Mouse (Mus musculus) left cerebral cortex, postnatal 10 days (tissue): ENCODE data around the gene Zfp213. TPM values are rescaled to one million over a fixed set of nuclear protein-coding genes. Genes with fewer than 3 reads are reported as not detected.
"Not testable (repeated sequence)": the region's sequence is repeated elsewhere in the genome, so short reads cannot be mapped to it uniquely, and the experiment has no call there.

ENCODE experiments used
- DNase-seq, 2 experiments: peaks; one replicate each; pipeline ENCODE4 v3.0.0; 2021 to 2022; ENCODE audit warnings: low spot score in 2 of 2, mixed read lengths in 1 of 2; ENCODE audit errors: extremely low spot score in 1 of 2
- intact Hi-C: fragments of 180-260 bp; cut with DNase I; formaldehyde crosslinking; loops from one replicate; pipeline ENCODE4 v1.15.1; 2025
- total RNA-seq, 2 experiments: library from RNA; stranded (reverse); gene quantifications; 2 replicates each; pipeline ENCODE4 v1.2.3; 2021

Gene Zfp213
- total RNA-seq, 2 experiments from 2014 or later: 6.6 to 6.7 TPM

DNA sequence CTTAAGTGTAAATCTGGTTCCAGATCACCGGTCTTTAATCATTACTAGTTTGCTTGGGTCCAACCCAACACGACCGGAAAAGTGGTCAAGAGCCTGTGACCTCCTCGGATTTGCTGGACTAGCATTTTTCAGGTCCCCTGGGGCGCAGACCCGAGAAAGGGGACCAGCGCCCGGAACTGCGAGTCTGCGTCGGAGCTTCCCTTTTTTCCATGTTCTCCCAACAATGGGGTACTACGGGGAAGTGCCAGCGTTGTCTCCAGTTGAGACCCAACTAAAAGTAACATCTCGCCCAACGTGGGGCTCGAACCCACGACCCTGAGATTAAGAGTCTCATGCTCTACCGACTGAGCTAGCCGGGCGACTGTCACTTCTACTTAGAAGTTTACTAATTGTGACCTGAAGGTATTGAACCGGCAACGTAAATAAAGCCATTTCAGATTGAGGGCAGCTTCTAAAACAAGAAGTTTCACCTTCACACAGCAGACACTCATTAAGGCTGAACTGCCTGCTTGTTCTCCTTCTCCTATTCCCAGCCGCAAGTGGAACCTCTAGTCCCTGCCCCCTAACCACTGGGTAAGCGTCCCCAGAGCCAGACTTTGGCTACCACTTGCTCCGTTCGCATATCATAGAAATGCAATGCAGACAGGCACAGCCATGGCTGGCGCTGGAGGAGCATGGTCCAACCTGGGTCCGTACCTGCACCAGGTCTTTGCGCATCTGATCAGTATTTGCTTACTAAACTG is 28.8 kb downstream of the Zfp213 start:
- intact Hi-C loops, DNase-seq: not testable (repeated sequence)

DNA sequence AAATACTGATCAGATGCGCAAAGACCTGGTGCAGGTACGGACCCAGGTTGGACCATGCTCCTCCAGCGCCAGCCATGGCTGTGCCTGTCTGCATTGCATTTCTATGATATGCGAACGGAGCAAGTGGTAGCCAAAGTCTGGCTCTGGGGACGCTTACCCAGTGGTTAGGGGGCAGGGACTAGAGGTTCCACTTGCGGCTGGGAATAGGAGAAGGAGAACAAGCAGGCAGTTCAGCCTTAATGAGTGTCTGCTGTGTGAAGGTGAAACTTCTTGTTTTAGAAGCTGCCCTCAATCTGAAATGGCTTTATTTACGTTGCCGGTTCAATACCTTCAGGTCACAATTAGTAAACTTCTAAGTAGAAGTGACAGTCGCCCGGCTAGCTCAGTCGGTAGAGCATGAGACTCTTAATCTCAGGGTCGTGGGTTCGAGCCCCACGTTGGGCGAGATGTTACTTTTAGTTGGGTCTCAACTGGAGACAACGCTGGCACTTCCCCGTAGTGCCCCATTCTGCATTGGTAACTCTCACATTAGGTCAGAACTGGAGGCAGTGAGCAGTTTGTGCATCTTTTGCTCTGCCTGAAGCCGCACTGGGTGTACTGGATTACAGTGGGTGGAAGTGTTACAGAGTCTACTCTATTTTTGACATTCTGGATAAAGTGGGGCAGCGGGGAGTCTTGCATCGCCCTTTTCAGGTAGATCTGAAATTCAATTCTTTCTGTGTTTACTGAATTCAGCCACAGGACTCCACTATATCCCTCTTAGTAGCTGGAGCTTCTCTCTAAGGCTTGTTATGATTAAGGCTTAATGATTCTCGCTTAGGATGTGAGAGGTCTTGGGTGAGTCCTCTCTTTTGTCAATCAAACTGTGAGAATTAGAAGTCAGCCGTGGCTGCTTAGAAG is 30.2 kb downstream of the Zfp213 start:
- not testable (repeated sequence) for DNase-seq

DNA sequence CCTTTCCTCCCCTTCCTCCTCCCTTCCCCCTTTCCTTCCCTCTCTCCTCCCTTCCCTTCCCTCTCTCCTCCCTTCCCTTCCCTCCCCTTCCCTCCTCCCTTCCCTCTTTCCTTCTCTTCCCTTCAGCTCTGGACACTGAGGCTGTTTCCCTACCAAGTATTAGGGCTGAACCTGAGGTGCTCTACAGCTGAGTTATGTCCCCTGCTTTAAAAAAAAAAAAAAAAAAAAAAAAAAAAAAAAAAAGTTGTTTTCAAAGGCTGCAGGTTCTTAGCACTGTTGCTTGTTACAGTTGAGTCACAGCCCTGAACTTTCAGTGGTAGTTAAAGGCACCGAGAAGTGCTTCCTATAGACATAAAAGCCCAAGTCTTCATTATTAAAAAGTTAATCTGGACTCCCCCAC is 32.6 kb downstream of the Zfp213 start:
- DNase-seq, intact Hi-C loops: not testable (repeated sequence)

More for the DNA sequence above, 30.2 kb downstream of the Zfp213 start:
- intact Hi-C loops: not testable (repeated sequence)

DNA sequence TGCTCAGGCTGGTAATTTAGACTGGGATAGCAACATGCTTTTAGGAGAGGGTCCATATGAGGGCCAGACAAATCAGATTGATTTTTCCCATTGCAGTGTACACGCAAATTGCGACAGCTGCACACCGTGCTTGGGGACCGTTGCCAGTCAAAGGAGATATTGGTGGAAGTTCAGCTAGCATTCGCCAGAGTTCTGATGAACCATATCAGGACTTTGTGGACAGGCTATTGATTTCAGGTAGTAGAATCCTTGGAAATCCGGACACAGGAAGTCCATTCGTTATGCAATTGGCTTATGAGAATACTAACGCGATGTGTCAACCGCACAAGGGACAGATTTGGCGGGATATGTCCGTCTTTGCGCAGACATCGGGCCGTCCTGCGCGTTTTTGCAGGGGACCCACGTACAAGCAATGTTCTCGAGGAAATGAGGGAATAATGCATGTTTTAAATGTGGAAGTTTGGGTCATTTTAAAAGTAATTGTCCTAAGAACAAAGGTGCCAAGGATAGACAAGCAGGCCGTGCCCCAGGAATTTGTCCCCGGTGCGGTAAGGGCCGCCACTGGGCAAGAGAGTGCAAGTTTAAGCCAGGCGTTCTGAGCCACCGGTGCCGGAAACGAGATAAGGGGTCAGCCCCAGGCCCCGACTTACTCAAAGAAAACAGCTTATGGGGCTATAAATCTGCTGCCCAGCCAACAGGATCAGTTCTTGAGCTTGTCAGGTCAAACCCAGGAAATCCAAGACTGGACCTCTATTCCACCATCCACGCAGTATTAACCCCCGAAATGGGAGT is 40.9 kb downstream of the Zfp213 start:
- intact Hi-C loops: not testable (repeated sequence)

DNA sequence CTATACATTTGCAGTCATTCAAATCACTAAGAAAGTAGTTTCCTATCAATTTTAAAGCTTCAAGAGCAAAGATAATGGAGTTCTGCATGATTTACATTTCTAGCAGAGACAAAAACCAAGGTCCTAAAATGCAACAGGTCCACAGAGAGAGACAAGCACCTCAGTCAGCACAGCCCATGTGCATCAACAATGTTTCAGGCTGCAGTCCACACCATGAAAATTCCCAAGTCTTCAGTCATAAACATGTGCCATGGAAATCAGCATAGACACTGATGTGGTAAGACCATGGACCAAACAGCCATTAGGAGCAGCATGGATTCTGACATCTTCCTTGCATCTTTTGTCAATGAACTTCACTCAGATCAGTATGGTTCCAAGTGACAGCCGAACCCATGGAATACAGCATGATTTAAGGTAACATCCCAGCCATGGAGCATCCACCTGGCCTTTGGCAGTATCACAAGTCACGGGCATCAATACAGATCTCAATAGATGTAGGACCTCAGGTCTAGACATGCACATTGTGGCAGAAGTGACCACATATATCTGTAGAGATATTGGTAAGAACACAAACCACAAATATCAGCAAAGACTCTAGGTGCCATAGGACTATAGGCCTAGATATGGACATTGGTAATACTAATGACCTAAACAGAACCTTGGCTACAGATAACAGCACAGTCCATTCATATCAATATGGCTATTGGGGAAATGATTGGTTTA is 45.2 kb downstream of the Zfp213 start:
- intact Hi-C loops: no loop called here
- no peak for DNase-seq

More for the DNA sequence above, 40.9 kb downstream of the Zfp213 start:
- DNase-seq: not testable (repeated sequence)

Other genes starting within 250 kb of the Zfp213 start
- not detected for gene Vmn2r115, start 220.5 kb downstream of the Zfp213 start, total RNA-seq
- gene Vmn2r116, start 179.6 kb downstream of the Zfp213 start, total RNA-seq: not detected
- gene Vmn2r117, start 84.5 kb downstream of the Zfp213 start, total RNA-seq: not detected
- gene Zfp13, start 35.2 kb upstream of the Zfp213 start, total RNA-seq: 10 to 100 TPM; 29.3 to 33.8 TPM
- gene Zscan10, start 36.6 kb upstream of the Zfp213 start, total RNA-seq: not detected
- 1 to 10 TPM; 1.1 to 1.5 TPM for gene Mmp25, start 81.0 kb upstream of the Zfp213 start, total RNA-seq
- not detected for gene Bicdl2, start 96.3 kb upstream of the Zfp213 start, total RNA-seq
- 100 to 1,000 TPM; 149 to 154 TPM for gene Hcfc1r1, start 109.4 kb upstream of the Zfp213 start, total RNA-seq
- gene Thoc6, start 109.6 kb upstream of the Zfp213 start, total RNA-seq: 1 to 10 TPM; 8.7 to 9.9 TPM
- gene Tnfrsf12a, start 113.2 kb upstream of the Zfp213 start, total RNA-seq: 1 to 10 TPM; 3.3 to 4.1 TPM
- gene Cldn6, start 115.0 kb upstream of the Zfp213 start, total RNA-seq: not detected
- gene Cldn9, start 119.8 kb upstream of the Zfp213 start, total RNA-seq: not detected
- gene 1520401A03Rik, start 158.5 kb upstream of the Zfp213 start, total RNA-seq: under 1 TPM; 0.11 to 0.61 TPM
- gene Pkmyt1, start 162.1 kb upstream of the Zfp213 start, total RNA-seq: 1 to 10 TPM; 6.5 to 7.2 TPM
- gene Paqr4, start 176.6 kb upstream of the Zfp213 start, total RNA-seq: 10 to 100 TPM; 55.8 to 57.7 TPM
- gene Kremen2, start 181.6 kb upstream of the Zfp213 start, total RNA-seq: under 1 TPM in 1 of 2 experiments, not detected in 1; 0.36 TPM
- gene Flywch1, start 207.4 kb upstream of the Zfp213 start, total RNA-seq: 100 to 1,000 TPM; 125 to 133 TPM
- gene Flywch2, start 221.8 kb upstream of the Zfp213 start, total RNA-seq: 10 to 100 TPM; 26.9 to 32.1 TPM
- gene Srrm2, start 226.3 kb upstream of the Zfp213 start, total RNA-seq: 100 to 1,000 TPM; 555 to 572 TPM